Mouse (Mus musculus) 3134 (cell line): Measurements from ENCODE around the gene Heg1.

Experiments
- DNase-seq: peaks from one replicate; pipeline ENCODE4 v3.0.0-alpha.2; 2011; ENCODE audit warnings: low spot score; ENCODE audit not compliant: insufficient read length; ENCODE audit errors: extremely low read depth

Gene Heg1

GRCm38 (mm10) chr16:33704289-33704688, 20.1 kb downstream of the Heg1 start:
- no peak for DNase-seq

GRCm38 (mm10) chr16:33705258-33705657, 21.1 kb downstream of the Heg1 start:
- no peak for DNase-seq

GRCm38 (mm10) chr16:33706111-33706890, 22.1 kb downstream of the Heg1 start:
- no peak for DNase-seq

GRCm38 (mm10) chr16:33708031-33708430, 23.9 kb downstream of the Heg1 start:
- no peak for DNase-seq

- DNase-seq, result no peak
Measured at GRCm38 (mm10) chr16:33708585-33709397, 24.6 kb downstream of the Heg1 start.

- DNase-seq, result no peak
Measured at GRCm38 (mm10) chr16:33714271-33714670, 30.1 kb downstream of the Heg1 start.

GRCm38 (mm10) chr16:33723241-33723640, 39.1 kb downstream of the Heg1 start:
- DNase-seq, result no peak

- DNase-seq, result no peak
Measured at GRCm38 (mm10) chr16:33723983-33724382, 39.8 kb downstream of the Heg1 start.

GRCm38 (mm10) chr16:33726261-33726660, 42.1 kb downstream of the Heg1 start:
- no peak for DNase-seq

GRCm38 (mm10) chr16:33726892-33727291, 42.7 kb downstream of the Heg1 start:
- DNase-seq, result no peak

GRCm38 (mm10) chr16:33728427-33728826, 44.3 kb downstream of the Heg1 start:
- DNase-seq, result no peak

GRCm38 (mm10) chr16:33731291-33731690, 47.1 kb downstream of the Heg1 start:
- DNase-seq, result no peak

GRCm38 (mm10) chr16:33732237-33732749, 48.1 kb downstream of the Heg1 start:
- no peak for DNase-seq

- DNase-seq, result no peak
Measured at GRCm38 (mm10) chr16:33732846-33733580, 48.8 kb downstream of the Heg1 start.

- DNase-seq, result no peak
Measured at GRCm38 (mm10) chr16:33733864-33734263, 49.7 kb downstream of the Heg1 start.

- DNase-seq, result no peak
Measured at GRCm38 (mm10) chr16:33734545-33734944, 50.4 kb downstream of the Heg1 start.

- no peak for DNase-seq
Measured at GRCm38 (mm10) chr16:33735238-33735637, 51.1 kb downstream of the Heg1 start.

- DNase-seq, result no peak
Measured at GRCm38 (mm10) chr16:33735791-33736190, 51.6 kb downstream of the Heg1 start.

- DNase-seq, result no peak
Measured at GRCm38 (mm10) chr16:33736746-33737145, 52.6 kb downstream of the Heg1 start.

GRCm38 (mm10) chr16:33738949-33739719, 55.0 kb downstream of the Heg1 start:
- DNase-seq, result peak; percentile 40
